Mouse (Mus musculus): ENCODE results near the gene Slc16a7.

Slc16a7 gene

GRCm38 (mm10) chr10:125388876-125389786, at the start of gene Slc16a7:
Slc16a7 (minus strand) TSS chr10:125389465.
- DNase-seq: peak; percentile 82 to 88

GRCm38 (mm10) chr10:125418795-125419194, 29.5 kb upstream of the Slc16a7 start:
- peak in 1 of 2 experiments; percentile 3 for DNase-seq

- DNase-seq: no peak
Observed at GRCm38 (mm10) chr10:125399796-125400195, 10.5 kb upstream of the Slc16a7 start.

- no peak for DNase-seq
Observed at GRCm38 (mm10) chr10:125390011-125390410, 746 bp upstream of the Slc16a7 start.

- DNase-seq: peak; percentile 20 to 37
Observed at GRCm38 (mm10) chr10:125388481-125388875, 787 bp downstream of the Slc16a7 start.

GRCm38 (mm10) chr10:125387782-125388415, 1.4 kb downstream of the Slc16a7 start:
- DNase-seq: peak; percentile 11 to 37

- no peak for DNase-seq
Observed at GRCm38 (mm10) chr10:125375526-125375925, 13.7 kb downstream of the Slc16a7 start.

- no peak for DNase-seq
Observed at GRCm38 (mm10) chr10:125372666-125373065, 16.6 kb downstream of the Slc16a7 start.

- DNase-seq: no peak
Observed at GRCm38 (mm10) chr10:125371451-125371850, 17.8 kb downstream of the Slc16a7 start.

- no peak for DNase-seq
Observed at GRCm38 (mm10) chr10:125370037-125370610, 19.1 kb downstream of the Slc16a7 start.

GRCm38 (mm10) chr10:125358479-125358878, 30.8 kb downstream of the Slc16a7 start:
- no peak for DNase-seq

- no peak for DNase-seq
Observed at GRCm38 (mm10) chr10:125352805-125353204, 36.5 kb downstream of the Slc16a7 start.

- DNase-seq: no peak
Observed at GRCm38 (mm10) chr10:125348171-125348570, 41.1 kb downstream of the Slc16a7 start.

- DNase-seq: no peak
Observed at GRCm38 (mm10) chr10:125347149-125347548, 42.1 kb downstream of the Slc16a7 start.

GRCm38 (mm10) chr10:125346364-125346763, 42.9 kb downstream of the Slc16a7 start:
- no peak for DNase-seq

GRCm38 (mm10) chr10:125345583-125345982, 43.7 kb downstream of the Slc16a7 start:
- DNase-seq: no peak

GRCm38 (mm10) chr10:125342204-125342603, 47.1 kb downstream of the Slc16a7 start:
- DNase-seq: peak; percentile 30 to 43

- no peak for DNase-seq
Observed at GRCm38 (mm10) chr10:125333799-125334198, 55.5 kb downstream of the Slc16a7 start.

GRCm38 (mm10) chr10:125331334-125331733, 57.9 kb downstream of the Slc16a7 start:
- DNase-seq: no peak

GRCm38 (mm10) chr10:125328331-125329063, 60.8 kb downstream of the Slc16a7 start:
- DNase-seq: peak; percentile 8 to 35

- DNase-seq: no peak
Observed at GRCm38 (mm10) chr10:125324871-125325565, 64.2 kb downstream of the Slc16a7 start.

Data from kidney, postnatal 4 days (tissue).